In the genomic region with DNA sequence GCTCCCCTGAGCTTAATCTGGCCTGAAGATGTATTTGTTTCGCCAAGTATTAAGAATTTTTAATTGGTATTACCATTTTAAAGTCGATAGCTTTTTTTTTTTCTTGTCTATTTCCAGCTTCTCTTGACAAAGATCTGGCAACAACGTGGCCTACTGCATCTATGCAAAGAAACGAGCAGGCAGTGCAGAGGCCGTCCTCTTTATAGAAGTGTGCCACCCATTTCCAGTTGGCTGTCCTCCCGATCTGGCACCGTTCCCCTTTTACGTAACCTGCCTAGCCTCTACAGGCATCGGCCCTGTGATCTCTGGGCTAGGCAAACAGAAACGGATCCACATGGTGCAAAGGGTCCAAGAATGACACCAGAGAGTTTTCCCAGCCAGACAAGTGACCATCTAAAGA, we compare ENCODE assay signal across 8 mouse cellular contexts. TPM values are rescaled to one million over a fixed set of nuclear protein-coding genes. Genes with fewer than 3 reads are reported as not detected.
DNase-seq lines count a peak whose midpoint lies in the region; ATAC-seq lines count a peak whose summit lies in the region.

No protein-coding gene starts in this region.

- no peak overlapping the region for H3K9ac ChIP-seq in midbrain, embryonic 14.5 days (replicated peaks; ENCODE audit: low read length)
- no peak overlapping the region for H3K9ac ChIP-seq in lung, embryonic 16.5 days (ENCODE audit: low read length)

- H3K36me3 ChIP-seq in midbrain, embryonic 14.5 days (ENCODE audit: control insufficient read depth, insufficient read depth, low read length): no peaks in the 10 kb centered on the region
- H3K36me3 ChIP-seq in midbrain, embryonic 10.5 days: no peaks in the 10 kb centered on the region
- H3K36me3 ChIP-seq in lung, embryonic 16.5 days (ENCODE audit: control insufficient read depth, insufficient read depth, low read length): no peaks in the 10 kb centered on the region
- no peaks in the 10 kb centered on the region for H3K36me3 ChIP-seq in forebrain, embryonic 10.5 days (replicated peaks)

- H3K4me3 ChIP-seq in midbrain, embryonic 14.5 days (replicated peaks; ENCODE audit: low read depth, low read length): no peak overlapping the region
- H3K4me3 ChIP-seq in midbrain, embryonic 10.5 days: no peak overlapping the region
- H3K4me3 ChIP-seq in lung, embryonic 16.5 days (ENCODE audit: low read length): no peak overlapping the region; the same call in 1 of the 2 replicates
- no peak overlapping the region for H3K4me3 ChIP-seq in forebrain, embryonic 10.5 days

- no peaks in the 10 kb centered on the region for H3K27me3 ChIP-seq in midbrain, embryonic 14.5 days (ENCODE audit: control insufficient read depth, insufficient read depth, low read length)
- H3K27me3 ChIP-seq in midbrain, embryonic 10.5 days (ENCODE audit: low read depth, poor library complexity, severe bottlenecking): peaks cover 4% of the 10 kb centered on the region
- no peaks in the 10 kb centered on the region for H3K27me3 ChIP-seq in lung, embryonic 16.5 days (ENCODE audit: control insufficient read depth, insufficient read depth, low read depth, low read length)
- peaks cover 11% of the 10 kb centered on the region; the same call in 1 of the 2 replicates for H3K27me3 ChIP-seq in forebrain, embryonic 10.5 days (ENCODE audit: poor library complexity, severe bottlenecking)

- intact Hi-C loops in gastrocnemius, postnatal 36 days (cut with DNase I): loop anchor here (10.0 kb wide), 1 partner anchor 329 kb away; a partner anchor contains a TSS

- no peak overlapping the region for H3K27ac ChIP-seq in midbrain, embryonic 14.5 days (replicated peaks; ENCODE audit: low read depth, low read length)
- H3K27ac ChIP-seq in midbrain, embryonic 10.5 days (replicated peaks): no peak overlapping the region
- H3K27ac ChIP-seq in lung, embryonic 16.5 days (ENCODE audit: low read length): peak overlapping the region; percentile 39; the same call in 1 of the 2 replicates
- H3K27ac ChIP-seq in forebrain, embryonic 10.5 days: no peak overlapping the region

- H3K9me3 ChIP-seq in midbrain, embryonic 14.5 days (ENCODE audit: control insufficient read depth, low read length): no peaks in the 10 kb centered on the region
- H3K9me3 ChIP-seq in midbrain, embryonic 10.5 days (replicated peaks): no peaks in the 10 kb centered on the region
- H3K9me3 ChIP-seq in lung, embryonic 16.5 days (ENCODE audit: control insufficient read depth, low read length): no peaks in the 10 kb centered on the region
- H3K9me3 ChIP-seq in forebrain, embryonic 10.5 days: no peaks in the 10 kb centered on the region

- no peak for ATAC-seq in midbrain, embryonic 14.5 days (ENCODE audit: low FRiP score, low TSS enrichment)
- ATAC-seq in lung, embryonic 16.5 days (ENCODE audit: low read depth): no peak

- WGBS in midbrain, embryonic 14.5 days: 51% methylated on average over 10 of the region's 10 CpGs
- 63% methylated on average over 10 of the region's 10 CpGs for WGBS in midbrain, embryonic 10.5 days
- WGBS in lung, embryonic 16.5 days: 23% methylated on average over 10 of the region's 10 CpGs
- 71% methylated on average over 10 of the region's 10 CpGs for WGBS in forebrain, embryonic 10.5 days

- DNase-seq in midbrain, embryonic 14.5 days: peak; percentile 49
- DNase-seq in midbrain, embryonic 10.5 days (ENCODE audit: low spot score): no peak
- peak; percentile 53 for DNase-seq in c-Kit-positive CD71-positive TER-119-positive erythroid progenitor cells, embryonic 14.5 days (ENCODE audit: low spot score)
- DNase-seq in gastrocnemius, postnatal 36 days: peak; percentile 85 to 89
- DNase-seq in layer of hippocampus, adult 8-10 months (ENCODE audit: low spot score in 2 of 2): peak; percentile 52 to 61
- DNase-seq in right cerebral cortex, postnatal 4 days: peak; percentile 47
- DNase-seq in forebrain, embryonic 10.5 days (ENCODE audit: extremely low spot score, low spot score): no peak

- no peak overlapping the region for H3K4me2 ChIP-seq in midbrain, embryonic 14.5 days (ENCODE audit: low read length)
- peak overlapping the region; percentile 84 for H3K4me2 ChIP-seq in lung, embryonic 16.5 days (ENCODE audit: low read depth, low read length)

- peaks cover 9% of the 10 kb centered on the region for H3K4me1 ChIP-seq in midbrain, embryonic 14.5 days (ENCODE audit: control insufficient read depth, insufficient read depth, low read length)
- H3K4me1 ChIP-seq in midbrain, embryonic 10.5 days: peaks cover 19% of the 10 kb centered on the region
- peaks cover 17% of the 10 kb centered on the region for H3K4me1 ChIP-seq in lung, embryonic 16.5 days (replicated peaks; ENCODE audit: control insufficient read depth, insufficient read depth, low read length)
- peaks cover 20% of the 10 kb centered on the region for H3K4me1 ChIP-seq in forebrain, embryonic 10.5 days

RNA-seq across cellular contexts. Expression of a gene that starts 1.9 kb away (rescaled TPM):
- 14.2 and 15.0 TPM in 2 replicates for polyA plus RNA-seq in midbrain, embryonic 14.5 days (2014; fragmentation: Nextera tagmentation; extraction: Ambion mirVana)
- 7.8 and 10.4 TPM in 2 replicates for polyA plus RNA-seq in midbrain, embryonic 10.5 days (2016; fragmentation: Nextera tagmentation; extraction: Ambion mirVana)
- total RNA-seq in gastrocnemius, postnatal 36 days (2021): 10 to 100 TPM; 39.8 to 40.4 TPM
- total RNA-seq in layer of hippocampus, adult 8-10 months (2022): 10 to 100 TPM; 33.4 to 47.2 (median 39.8) TPM
- polyA plus RNA-seq in lung, embryonic 16.5 days (2015; fragmentation: Nextera tagmentation; extraction: Ambion mirVana): 9.2 and 9.3 TPM in 2 replicates
- 7.8 and 8.2 TPM in 2 replicates for polyA plus RNA-seq in forebrain, embryonic 10.5 days (2016; fragmentation: Nextera tagmentation; extraction: Ambion mirVana)

RNA-seq across cellular contexts. Expression of a gene that starts 41.1 kb away (rescaled TPM):
- polyA plus RNA-seq in midbrain, embryonic 14.5 days (2014; fragmentation: Nextera tagmentation; extraction: Ambion mirVana): 9.8 and 10.8 TPM in 2 replicates
- 15.7 and 16.5 TPM in 2 replicates for polyA plus RNA-seq in midbrain, embryonic 10.5 days (2016; fragmentation: Nextera tagmentation; extraction: Ambion mirVana)
- 10 to 100 TPM; 36.2 to 37.7 TPM for total RNA-seq in gastrocnemius, postnatal 36 days (2021)
- 10 to 100 TPM; 15.5 to 24.9 (median 18.6) TPM for total RNA-seq in layer of hippocampus, adult 8-10 months (2022)
- 14.3 and 15.5 TPM in 2 replicates for polyA plus RNA-seq in lung, embryonic 16.5 days (2015; fragmentation: Nextera tagmentation; extraction: Ambion mirVana)
- polyA plus RNA-seq in forebrain, embryonic 10.5 days (2016; fragmentation: Nextera tagmentation; extraction: Ambion mirVana): 20.4 and 21.0 TPM in 2 replicates

RNA-seq across cellular contexts. Expression of a gene that starts 41.2 kb away (rescaled TPM):
- 31.8 and 37.8 TPM in 2 replicates for polyA plus RNA-seq in midbrain, embryonic 14.5 days (2014; fragmentation: Nextera tagmentation; extraction: Ambion mirVana)
- 20.4 and 21.2 TPM in 2 replicates for polyA plus RNA-seq in midbrain, embryonic 10.5 days (2016; fragmentation: Nextera tagmentation; extraction: Ambion mirVana)
- total RNA-seq in gastrocnemius, postnatal 36 days (2021): 10 to 100 TPM; 16.4 to 19.6 TPM
- total RNA-seq in layer of hippocampus, adult 8-10 months (2022): 10 to 100 TPM; 26.9 to 35.8 (median 30.0) TPM
- 35.3 and 36.4 TPM in 2 replicates for polyA plus RNA-seq in lung, embryonic 16.5 days (2015; fragmentation: Nextera tagmentation; extraction: Ambion mirVana)
- 20.4 and 21.6 TPM in 2 replicates for polyA plus RNA-seq in forebrain, embryonic 10.5 days (2016; fragmentation: Nextera tagmentation; extraction: Ambion mirVana)

Comparison
In these comparisons a context has a peak if more than half of its experiments do, and no peak if none do; other contexts are left out.
1. DNase-seq: peak in midbrain, embryonic 14.5 days (single experiment), c-Kit-positive CD71-positive TER-119-positive erythroid progenitor cells, embryonic 14.5 days (single experiment), gastrocnemius, postnatal 36 days (2 of 2), layer of hippocampus, adult 8-10 months (2 of 2) and right cerebral cortex, postnatal 4 days (single experiment); none in midbrain, embryonic 10.5 days (single experiment) and forebrain, embryonic 10.5 days (single experiment).